Mouse (Mus musculus): Measurements from ENCODE around the gene Lrfn1. TPM values are rescaled to one million over a fixed set of nuclear protein-coding genes. Genes with fewer than 3 reads are reported as not detected.

Gene Lrfn1
- total RNA-seq (2021): under 1 TPM; 0.68 to 0.84 TPM

- no peak for DNase-seq (ENCODE audit: low spot score)
- intact Hi-C loops (cut with DNase I): no loop called here
These were observed at the start of gene Lrfn1 for GRCm38 (mm10) chr7:28451531-28452360. Lrfn1 (plus strand) TSS chr7:28451980.

GRCm38 (mm10) chr7:28410841-28411475 lies 40.8 kb upstream of the Lrfn1 start:
- intact Hi-C loops (cut with DNase I): no loop called here

GRCm38 (mm10) chr7:28412826-28413225 lies 39.0 kb upstream of the Lrfn1 start:
- intact Hi-C loops (cut with DNase I): no loop called here

More at GRCm38 (mm10) chr7:28410841-28411475, 40.8 kb upstream of the Lrfn1 start:
- peak; percentile 83 for DNase-seq (ENCODE audit: low spot score)

GRCm38 (mm10) chr7:28417368-28417767 lies 34.4 kb upstream of the Lrfn1 start:
- no peak for DNase-seq (ENCODE audit: low spot score)
- intact Hi-C loops (cut with DNase I): no loop called here

More at GRCm38 (mm10) chr7:28412826-28413225, 39.0 kb upstream of the Lrfn1 start:
- no peak for DNase-seq (ENCODE audit: low spot score)

GRCm38 (mm10) chr7:28418096-28418670 lies 33.6 kb upstream of the Lrfn1 start:
- DNase-seq (ENCODE audit: low spot score): peak; percentile 76
- intact Hi-C loops (cut with DNase I): no loop called here

GRCm38 (mm10) chr7:28419416-28419815 lies 32.4 kb upstream of the Lrfn1 start:
- intact Hi-C loops (cut with DNase I): no loop called here
- no peak for DNase-seq (ENCODE audit: low spot score)

GRCm38 (mm10) chr7:28423018-28423417 lies 28.8 kb upstream of the Lrfn1 start:
- no peak for DNase-seq (ENCODE audit: low spot score)
- intact Hi-C loops (cut with DNase I): no loop called here

- DNase-seq (ENCODE audit: low spot score): no peak
- intact Hi-C loops (cut with DNase I): no loop called here
These were observed 24.0 kb upstream of the Lrfn1 start for GRCm38 (mm10) chr7:28427738-28428137.

GRCm38 (mm10) chr7:28430512-28430911 lies 21.3 kb upstream of the Lrfn1 start:
- DNase-seq (ENCODE audit: low spot score): no peak
- intact Hi-C loops (cut with DNase I): no loop called here

- DNase-seq (ENCODE audit: low spot score): no peak
- intact Hi-C loops (cut with DNase I): no loop called here
These were observed 19.5 kb upstream of the Lrfn1 start for GRCm38 (mm10) chr7:28432252-28432651.

- intact Hi-C loops (cut with DNase I): loop anchor here (2.0 to 5.0 kb wide), 2 partner anchors 43 to 83 kb away; partner anchors contain the start of genes Med29, Paf1 and Rps16
- DNase-seq (ENCODE audit: low spot score): no peak
These were observed 16.0 kb upstream of the Lrfn1 start for GRCm38 (mm10) chr7:28435660-28436259.

GRCm38 (mm10) chr7:28436271-28436904 lies 15.4 kb upstream of the Lrfn1 start:
- intact Hi-C loops (cut with DNase I): loop anchor here (5.0 kb wide), 1 partner anchor 84 kb away; the partner anchor contains the start of gene Rps16
- DNase-seq (ENCODE audit: low spot score): peak; percentile 100

GRCm38 (mm10) chr7:28436932-28437570 lies 14.7 kb upstream of the Lrfn1 start, which contains the start of gene Gmfg:
Gmfg (plus strand) TSS chr7:28437447.
- intact Hi-C loops (cut with DNase I): loop anchor here (5.0 kb wide), 1 partner anchor 85 kb away; the partner anchor contains the start of gene Rps16

GRCm38 (mm10) chr7:28437964-28438363 lies 13.8 kb upstream of the Lrfn1 start:
- DNase-seq (ENCODE audit: low spot score): no peak
- intact Hi-C loops (cut with DNase I): loop anchor here (5.0 kb wide), 1 partner anchor 86 kb away; the partner anchor contains the start of gene Rps16

More at GRCm38 (mm10) chr7:28436932-28437570, 14.7 kb upstream of the Lrfn1 start, which contains the start of gene Gmfg:
- DNase-seq (ENCODE audit: low spot score): peak; percentile 65

GRCm38 (mm10) chr7:28438771-28439170 lies 13.0 kb upstream of the Lrfn1 start:
- no peak for DNase-seq (ENCODE audit: low spot score)
- intact Hi-C loops (cut with DNase I): loop anchor here (5.0 kb wide), 1 partner anchor 86 kb away; the partner anchor contains the start of gene Rps16

GRCm38 (mm10) chr7:28440739-28441138 lies 11.0 kb upstream of the Lrfn1 start:
- DNase-seq (ENCODE audit: low spot score): peak; percentile 24
- intact Hi-C loops (cut with DNase I): no loop called here

- intact Hi-C loops (cut with DNase I): no loop called here
- DNase-seq (ENCODE audit: low spot score): no peak
These were observed 9.8 kb upstream of the Lrfn1 start for GRCm38 (mm10) chr7:28441776-28442485.

- no peak for DNase-seq (ENCODE audit: low spot score)
- intact Hi-C loops (cut with DNase I): no loop called here
These were observed 9.1 kb upstream of the Lrfn1 start for GRCm38 (mm10) chr7:28442688-28443087.
